Mouse (Mus musculus) C2C12 (cell line): ENCODE measurements at regions not wholly inside any gene's neighbourhood (a gene's known extent, or its start where the extent isn't known, plus 50 kb on each side); places are given as distances from the start of the nearest gene placed in this dataset.

ENCODE experiments used
- CTCF ChIP-seq: IDR thresholded peaks from one replicate; pipeline ENCODE4 v1.5.1; 2011; ENCODE audit not compliant: control insufficient read depth, insufficient read depth, insufficient read length
- MAX ChIP-seq: IDR thresholded peaks from one replicate; pipeline ENCODE4 v1.6.1; 2011; ENCODE audit warnings: mild to moderate bottlenecking, control low read depth

- TF ChIP-seq CTCF (no peak), MAX (no peak)
These were observed 442.4 kb downstream of the Gm10295 start for GRCm38 (mm10) chr7:70908921-70909320.
